Mouse (Mus musculus) forebrain, embryonic 12.5 days (tissue): ENCODE data around the gene Ncdn. TPM values are rescaled to one million over a fixed set of nuclear protein-coding genes. Genes with fewer than 3 reads are reported as not detected.

Experiments used
- ATAC-seq: fragments of 200-750 bp; cut with Nextera tagmentation; 2 replicates; pipeline ENCODE4 v1.8.0; 2017; ENCODE audit warnings: moderate TSS enrichment; ENCODE audit not compliant: low FRiP score
- H3K27ac ChIP-seq: fragments of 300-500 bp; sonication (generic); 2 replicates; pipeline ENCODE4 v1.5.1; 2016; ENCODE audit warnings: mild to moderate bottlenecking
- H3K27me3 ChIP-seq: fragments of 300-500 bp; sonication (generic); 2 replicates; pipeline ENCODE4 v1.6.1; 2016; ENCODE audit warnings: mild to moderate bottlenecking
- H3K36me3 ChIP-seq: fragments of 300-500 bp; sonication (generic); replicated peaks from 2 replicates; pipeline ENCODE4 v1.6.1; 2016; ENCODE audit warnings: mild to moderate bottlenecking
- H3K4me1 ChIP-seq: fragments of 300-500 bp; sonication (generic); 2 replicates; pipeline ENCODE4 v1.6.1; 2016
- H3K4me2 ChIP-seq: fragments of 300-500 bp; sonication (generic); 2 replicates; pipeline ENCODE4 v1.6.1; 2016; ENCODE audit warnings: mild to moderate bottlenecking, moderate library complexity
- H3K4me3 ChIP-seq: fragments of 300-500 bp; sonication (generic); replicated peaks from 2 replicates; pipeline ENCODE4 v1.5.1; 2016; ENCODE audit warnings: mild to moderate bottlenecking
- H3K9ac ChIP-seq: fragments of 300-500 bp; sonication (generic); 2 replicates; pipeline ENCODE4 v1.6.1; 2016; ENCODE audit warnings: mild to moderate bottlenecking
- H3K9me3 ChIP-seq: fragments of 300-500 bp; sonication (generic); 2 replicates; pipeline ENCODE4 v1.6.1; 2016
- WGBS: fragments of 180-500 bp; shearing (Covaris S2); methylation state at CpG from one replicate; pipeline ENCODE4 v1.1.7; 2016; 5-methylcytosine and 5-hydroxymethylcytosine counted together
- polyA plus RNA-seq: library from polyadenylated mRNA; unstranded; fragments of >200 nt; fragmentation: Nextera tagmentation; extraction: Ambion mirVana; gene quantifications from 2 replicates; pipeline ENCODE4 v1.2.1, GENCODE M21; 2016

The Ncdn gene
- polyA plus RNA-seq, 1 experiment from 2014 or later: 46.4 TPM

DNA sequence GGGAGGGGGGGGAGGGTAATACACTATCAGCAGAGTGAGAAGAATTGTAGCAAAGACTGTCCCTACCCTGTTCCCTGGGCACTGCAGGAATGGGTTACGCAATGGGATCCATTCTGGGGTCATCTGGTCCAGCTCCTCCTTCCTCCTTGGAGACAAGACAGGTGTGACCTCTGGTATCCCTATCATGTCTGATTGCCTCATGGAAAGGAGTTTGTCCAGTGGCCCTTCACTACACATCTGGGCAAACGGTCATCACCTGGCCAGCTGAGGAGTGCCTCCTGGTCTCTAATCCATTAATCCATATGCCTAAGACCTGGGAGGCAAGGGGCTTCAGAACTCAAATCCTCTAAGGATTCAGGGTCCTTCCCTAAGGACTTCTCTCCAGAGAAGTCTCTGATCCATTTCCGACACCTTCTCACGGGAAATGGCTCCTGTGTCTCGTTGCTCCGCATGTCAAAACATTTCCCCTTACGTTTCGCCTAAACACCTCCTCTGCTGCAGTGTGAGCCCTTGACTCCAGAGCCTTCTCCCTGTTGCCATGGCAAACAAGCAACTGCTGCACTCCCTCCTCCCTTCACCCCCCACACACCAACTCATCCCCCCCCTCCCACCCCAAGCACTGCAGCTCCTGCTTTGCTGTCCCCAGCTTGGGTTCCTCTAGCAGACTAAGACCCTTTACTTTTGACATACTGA lies 2.2 kb downstream of the Ncdn start:
- H3K9ac ChIP-seq: peak overlapping the region; percentile 91; the same call in 1 of the 2 replicates
- H3K4me1 ChIP-seq: peaks cover 54% of the 10 kb centered on the region
- peak overlapping the region; percentile 99 for H3K4me2 ChIP-seq

DNA sequence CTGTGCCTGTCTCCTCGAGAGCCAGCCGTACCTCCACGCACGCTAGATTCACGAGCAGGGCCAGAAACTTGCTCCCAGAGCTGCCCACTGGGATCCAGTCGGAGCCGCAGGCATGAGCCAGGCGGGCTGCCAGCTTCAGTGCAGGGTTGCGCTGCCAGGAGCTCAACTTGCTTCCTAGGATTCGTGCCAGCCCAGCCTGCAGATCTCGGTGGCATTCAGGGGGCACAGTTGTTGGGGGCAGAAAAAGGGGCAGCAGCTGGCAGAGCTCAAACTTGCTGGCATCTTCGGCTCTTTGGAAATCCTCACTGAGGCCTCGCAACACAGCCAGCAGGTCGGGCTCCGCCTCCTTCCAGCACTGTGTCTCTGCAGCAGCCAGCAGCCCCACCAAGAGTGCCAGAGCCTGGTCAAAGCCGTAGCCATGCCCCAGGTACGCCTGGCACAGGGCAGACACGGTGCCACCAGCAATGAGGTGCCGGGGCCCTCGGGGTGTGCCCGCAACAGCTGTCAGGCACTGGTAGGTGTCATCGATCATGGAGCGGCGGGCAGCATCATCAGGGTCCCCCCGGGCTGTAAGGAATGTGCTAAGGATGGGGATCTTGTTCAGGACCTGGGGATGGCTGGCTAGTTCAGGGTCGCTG lies 3.1 kb downstream of the Ncdn start:
- peak overlapping the region; percentile 3; the same call in 1 of the 2 replicates for H3K4me2 ChIP-seq
- ATAC-seq: no peak
- H3K9ac ChIP-seq: no peak overlapping the region
- WGBS: 88% methylated on average over 26 of the region's 26 CpGs
- peaks cover 60% of the 10 kb centered on the region for H3K4me1 ChIP-seq
- H3K9me3 ChIP-seq: no peaks in the 10 kb centered on the region
- no peaks in the 10 kb centered on the region for H3K27me3 ChIP-seq
- peaks cover 46% of the 10 kb centered on the region for H3K36me3 ChIP-seq
- H3K27ac ChIP-seq: no peak overlapping the region
- H3K4me3 ChIP-seq: no peak overlapping the region

More for the DNA sequence above, 2.2 kb downstream of the Ncdn start:
- Histone ChIP-seq H3K9me3 (no peaks in the 10 kb centered on the region), H3K4me3 (peak overlapping the region; percentile 76; the same call in 1 of the 2 replicates), H3K27me3 (no peaks in the 10 kb centered on the region), H3K27ac (no peak overlapping the region), H3K36me3 (peaks cover 39% of the 10 kb centered on the region)
- no peak for ATAC-seq
- 75% methylated on average over 8 of the region's 8 CpGs for WGBS

DNA sequence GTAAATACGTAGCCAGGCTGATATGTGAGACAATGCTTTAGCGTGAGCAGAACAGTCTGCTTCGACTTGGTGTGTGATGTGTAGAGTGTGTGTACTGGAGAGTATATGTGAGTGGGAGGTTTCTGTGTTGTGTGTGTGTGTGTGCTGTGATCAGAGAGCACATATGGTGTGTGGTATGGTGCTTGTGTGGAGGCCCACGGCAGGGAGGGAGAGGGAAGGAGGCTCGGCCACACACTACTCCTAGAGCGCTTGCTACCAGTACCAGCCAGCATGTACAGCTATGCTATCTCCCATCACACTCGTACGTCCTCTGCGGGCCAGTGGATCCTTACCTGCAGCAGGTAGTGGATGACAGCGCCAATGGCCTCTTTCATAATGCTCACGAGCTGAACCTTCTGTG lies 3.7 kb downstream of the Ncdn start:
- no peak for ATAC-seq
- Histone ChIP-seq H3K27me3 (peaks cover 3% of the 10 kb centered on the region), H3K36me3 (peaks cover 52% of the 10 kb centered on the region), H3K9me3 (no peaks in the 10 kb centered on the region), H3K4me1 (peaks cover 55% of the 10 kb centered on the region), H3K27ac (no peak overlapping the region), H3K9ac (no peak overlapping the region), H3K4me2 (0 out of 2 replicates have a peak overlapping the region, but pooled peaks have one; percentile 19), H3K4me3 (no peak overlapping the region)
- WGBS: 88% methylated on average over 11 of the region's 11 CpGs

DNA sequence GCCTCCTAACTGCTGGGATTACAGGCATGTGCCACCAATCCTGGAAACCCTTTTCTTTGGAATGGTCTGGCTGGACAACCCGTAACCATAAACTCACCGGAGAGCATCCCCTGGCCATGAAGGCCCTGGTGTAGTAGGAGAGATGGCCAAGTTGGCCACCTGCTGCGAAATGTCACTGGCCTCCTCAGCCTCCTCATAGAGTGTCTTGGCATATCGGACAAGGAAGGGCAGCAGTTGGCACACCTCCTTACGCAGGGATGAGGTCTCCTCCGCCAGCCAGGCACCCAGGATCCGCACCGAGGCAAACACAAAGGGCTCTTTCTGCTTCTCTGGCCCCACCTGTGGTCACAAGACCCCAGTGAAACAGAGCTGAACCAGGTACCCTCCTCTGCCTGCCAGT lies 4.9 kb downstream of the Ncdn start:
- Histone ChIP-seq H3K4me2 (no peak overlapping the region), H3K9me3 (no peaks in the 10 kb centered on the region), H3K9ac (no peak overlapping the region), H3K4me3 (no peak overlapping the region), H3K36me3 (peaks cover 58% of the 10 kb centered on the region), H3K27ac (no peak overlapping the region), H3K27me3 (peaks cover 14% of the 10 kb centered on the region), H3K4me1 (peaks cover 60% of the 10 kb centered on the region)
- no peak for ATAC-seq
- WGBS: 96% methylated on average over 8 of the region's 8 CpGs

DNA sequence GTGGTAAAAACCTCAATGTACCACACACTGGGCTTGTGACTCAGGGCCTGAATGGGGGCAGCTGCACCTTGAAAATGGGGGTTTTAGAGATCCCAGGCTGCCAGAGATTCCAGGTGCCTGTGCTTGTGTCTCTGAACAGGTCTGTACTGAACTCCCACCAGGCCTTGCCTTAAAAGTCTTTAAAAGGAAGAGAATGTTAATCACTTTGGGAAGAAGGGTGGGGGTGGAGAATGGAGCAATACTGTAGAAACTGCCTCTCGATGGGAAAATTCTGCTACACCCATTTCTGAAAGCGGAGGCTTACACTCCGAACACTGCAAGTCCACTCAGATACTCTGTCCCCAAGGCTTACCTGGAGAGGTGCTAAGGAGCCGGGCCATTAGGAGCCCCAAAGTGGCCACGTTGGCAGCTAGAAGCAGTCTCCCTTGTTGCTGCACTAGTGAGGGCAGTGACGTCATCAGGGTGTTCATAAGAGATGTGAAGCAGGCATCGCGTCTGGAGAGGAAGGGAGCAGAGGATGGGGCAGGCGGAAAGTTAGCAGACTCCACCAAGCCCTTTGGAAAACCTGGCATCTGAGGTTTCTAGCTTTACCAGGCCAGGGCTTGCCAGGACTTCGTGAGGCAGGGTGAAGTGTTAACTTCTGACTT lies 6.9 kb downstream of the Ncdn start:
- no peak for ATAC-seq
- 85% methylated on average over 10 of the region's 10 CpGs for WGBS
- H3K36me3 ChIP-seq: peaks cover 58% of the 10 kb centered on the region
- no peak overlapping the region for H3K27ac ChIP-seq
- H3K4me2 ChIP-seq: no peak overlapping the region
- no peak overlapping the region for H3K4me3 ChIP-seq
- H3K27me3 ChIP-seq: peaks cover 33% of the 10 kb centered on the region
- H3K4me1 ChIP-seq: peaks cover 50% of the 10 kb centered on the region
- no peak overlapping the region for H3K9ac ChIP-seq
- no peaks in the 10 kb centered on the region for H3K9me3 ChIP-seq

DNA sequence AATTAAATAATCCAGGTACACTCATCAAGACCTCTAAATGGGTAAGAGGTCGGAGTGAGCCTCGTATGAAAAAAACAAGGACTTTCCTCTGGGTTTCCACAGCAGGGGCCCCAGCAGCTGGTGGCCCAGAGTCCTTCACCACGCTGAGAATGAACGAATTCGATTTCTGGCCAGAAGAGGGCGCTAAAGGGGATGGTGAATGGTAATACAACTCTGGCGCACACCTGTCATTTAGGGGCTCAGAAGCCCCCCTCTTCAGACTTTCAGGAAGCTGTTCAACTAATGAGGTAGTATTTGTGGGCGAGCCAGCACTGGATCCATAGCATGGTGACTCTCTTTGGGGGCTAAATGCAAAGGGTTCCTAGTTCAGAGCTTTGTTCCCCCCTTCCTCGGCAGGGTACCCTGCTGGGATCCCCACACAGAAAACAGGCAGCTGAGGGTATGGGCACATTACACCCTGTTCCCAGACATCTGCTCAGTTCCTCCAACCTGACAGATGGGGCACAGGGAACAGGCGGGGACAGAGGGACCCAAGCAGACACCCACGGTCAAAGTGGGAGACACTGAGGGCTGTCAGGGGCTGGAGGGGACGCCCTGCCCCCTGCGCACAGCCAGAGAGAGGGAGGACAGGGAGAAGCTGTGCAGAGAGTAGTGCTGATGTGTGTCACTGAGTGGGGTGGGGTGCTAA lies 7.6 kb downstream of the Ncdn start:
- no peak overlapping the region for H3K9ac ChIP-seq
- WGBS: 37% methylated on average over 13 of the region's 13 CpGs
- peaks cover 33% of the 10 kb centered on the region for H3K27me3 ChIP-seq
- peaks cover 58% of the 10 kb centered on the region for H3K36me3 ChIP-seq
- no peak overlapping the region for H3K4me2 ChIP-seq
- peak; percentile 16; the same call in 1 of the 2 replicates for ATAC-seq
- H3K4me1 ChIP-seq: peaks cover 43% of the 10 kb centered on the region
- H3K4me3 ChIP-seq: no peak overlapping the region
- H3K9me3 ChIP-seq: no peaks in the 10 kb centered on the region
- H3K27ac ChIP-seq: no peak overlapping the region

DNA sequence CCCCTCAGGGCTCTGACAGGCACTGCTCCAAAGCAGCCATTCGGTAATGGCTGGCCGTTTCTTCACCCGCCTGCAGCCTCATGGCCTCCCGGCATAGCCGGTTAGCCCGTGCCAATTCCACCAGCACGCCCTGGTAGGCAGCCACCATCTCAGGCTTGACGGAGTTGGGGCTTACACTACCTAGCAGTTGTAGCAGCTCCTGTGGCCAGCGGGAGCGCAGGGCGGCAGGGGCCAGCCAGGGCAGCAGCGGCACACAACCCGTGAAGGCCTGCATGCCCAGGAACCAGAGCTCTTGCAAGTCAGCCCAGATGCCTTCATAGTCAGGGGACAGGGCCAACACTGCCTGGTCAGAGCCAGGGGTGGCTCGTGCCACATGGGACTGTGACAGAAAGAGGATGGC lies 8.4 kb downstream of the Ncdn start:
- Histone ChIP-seq H3K36me3 (peaks cover 51% of the 10 kb centered on the region), H3K9ac (no peak overlapping the region), H3K27me3 (peaks cover 39% of the 10 kb centered on the region), H3K4me3 (no peak overlapping the region), H3K27ac (no peak overlapping the region), H3K4me1 (peaks cover 42% of the 10 kb centered on the region), H3K4me2 (no peak overlapping the region), H3K9me3 (no peaks in the 10 kb centered on the region)
- no peak for ATAC-seq
- 90% methylated on average over 14 of the region's 14 CpGs for WGBS

DNA sequence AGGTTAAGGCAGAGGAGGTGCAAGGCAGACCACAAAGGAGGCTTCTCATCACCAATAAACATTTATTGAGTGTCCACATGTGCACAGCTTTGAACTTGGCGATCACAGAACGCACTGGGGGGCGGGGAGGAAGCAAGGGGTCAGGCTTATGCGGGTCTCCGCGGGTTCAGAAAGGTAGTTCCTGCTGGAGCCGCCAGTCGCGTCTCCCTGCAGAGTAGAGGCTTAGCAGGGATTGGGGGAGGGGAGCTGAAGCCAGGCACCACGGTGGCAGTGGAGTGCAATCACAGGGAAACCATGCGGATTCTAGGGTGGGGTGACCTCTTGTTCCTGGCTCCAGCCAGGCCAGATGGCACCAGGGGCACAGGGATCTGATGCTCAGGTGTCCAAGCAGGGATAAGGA lies 9.5 kb downstream of the Ncdn start:
- Histone ChIP-seq H3K9me3 (no peaks in the 10 kb centered on the region), H3K27ac (no peak overlapping the region), H3K27me3 (peaks cover 51% of the 10 kb centered on the region), H3K4me2 (no peak overlapping the region), H3K36me3 (peaks cover 41% of the 10 kb centered on the region), H3K9ac (no peak overlapping the region), H3K4me1 (peaks cover 32% of the 10 kb centered on the region), H3K4me3 (no peak overlapping the region)
- 7% methylated on average over 11 of the region's 11 CpGs for WGBS
- ATAC-seq: no peak

DNA sequence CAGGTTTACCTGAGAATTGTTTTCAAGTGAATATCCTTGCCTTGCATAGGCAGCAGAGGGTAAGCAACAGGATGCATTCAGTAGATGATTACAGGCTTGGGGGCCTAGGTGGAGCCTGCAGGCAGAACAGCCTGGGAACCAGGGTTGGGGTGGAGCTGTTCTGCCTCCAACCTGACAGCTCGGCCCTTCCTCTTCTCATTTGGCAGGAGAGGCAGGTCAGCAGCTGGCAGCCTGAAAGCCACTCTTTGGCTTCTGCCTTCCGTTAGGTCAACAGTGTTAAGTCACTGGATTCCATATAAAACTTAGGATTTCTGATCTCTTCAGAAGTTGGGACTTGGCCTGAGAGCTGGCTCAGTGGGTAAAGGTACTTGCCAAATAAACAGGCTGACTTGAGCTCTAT lies 10.3 kb downstream of the Ncdn start:
- H3K9ac ChIP-seq: no peak overlapping the region
- H3K36me3 ChIP-seq: peaks cover 33% of the 10 kb centered on the region
- no peak for ATAC-seq
- H3K27me3 ChIP-seq: peaks cover 58% of the 10 kb centered on the region
- H3K4me2 ChIP-seq: no peak overlapping the region
- no peak overlapping the region for H3K27ac ChIP-seq
- H3K4me1 ChIP-seq: peaks cover 29% of the 10 kb centered on the region
- no peaks in the 10 kb centered on the region for H3K9me3 ChIP-seq
- WGBS: 68% methylated on average over 2 of the region's 2 CpGs
- H3K4me3 ChIP-seq: no peak overlapping the region

DNA sequence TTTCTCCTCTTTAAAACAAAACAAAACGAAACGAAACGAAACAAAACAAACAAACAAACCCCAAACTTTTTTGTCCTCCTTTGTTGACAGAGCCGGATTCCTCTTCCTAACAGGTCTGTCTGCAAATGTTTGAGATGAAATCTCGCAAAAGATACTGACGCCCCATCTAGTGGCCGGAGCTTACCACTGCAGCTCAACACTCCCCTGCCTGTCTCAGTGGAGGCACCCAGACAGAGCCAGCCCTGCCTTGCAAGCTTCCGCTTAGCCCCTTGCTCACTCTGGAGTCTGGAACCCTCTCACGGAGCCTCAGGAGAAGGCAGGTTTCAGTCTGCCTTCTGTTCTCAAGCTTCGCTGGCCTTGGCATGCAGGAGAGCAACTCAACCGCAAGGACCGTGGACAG lies 11.8 kb downstream of the Ncdn start:
- H3K36me3 ChIP-seq: peaks cover 24% of the 10 kb centered on the region
- H3K4me2 ChIP-seq: no peak overlapping the region
- no peaks in the 10 kb centered on the region for H3K9me3 ChIP-seq
- no peak overlapping the region for H3K9ac ChIP-seq
- H3K27me3 ChIP-seq: peaks cover 73% of the 10 kb centered on the region
- 4% methylated on average over 12 of the region's 12 CpGs for WGBS
- ATAC-seq: peak; percentile 63
- peaks cover 29% of the 10 kb centered on the region for H3K4me1 ChIP-seq
- H3K27ac ChIP-seq: no peak overlapping the region
- H3K4me3 ChIP-seq: no peak overlapping the region

DNA sequence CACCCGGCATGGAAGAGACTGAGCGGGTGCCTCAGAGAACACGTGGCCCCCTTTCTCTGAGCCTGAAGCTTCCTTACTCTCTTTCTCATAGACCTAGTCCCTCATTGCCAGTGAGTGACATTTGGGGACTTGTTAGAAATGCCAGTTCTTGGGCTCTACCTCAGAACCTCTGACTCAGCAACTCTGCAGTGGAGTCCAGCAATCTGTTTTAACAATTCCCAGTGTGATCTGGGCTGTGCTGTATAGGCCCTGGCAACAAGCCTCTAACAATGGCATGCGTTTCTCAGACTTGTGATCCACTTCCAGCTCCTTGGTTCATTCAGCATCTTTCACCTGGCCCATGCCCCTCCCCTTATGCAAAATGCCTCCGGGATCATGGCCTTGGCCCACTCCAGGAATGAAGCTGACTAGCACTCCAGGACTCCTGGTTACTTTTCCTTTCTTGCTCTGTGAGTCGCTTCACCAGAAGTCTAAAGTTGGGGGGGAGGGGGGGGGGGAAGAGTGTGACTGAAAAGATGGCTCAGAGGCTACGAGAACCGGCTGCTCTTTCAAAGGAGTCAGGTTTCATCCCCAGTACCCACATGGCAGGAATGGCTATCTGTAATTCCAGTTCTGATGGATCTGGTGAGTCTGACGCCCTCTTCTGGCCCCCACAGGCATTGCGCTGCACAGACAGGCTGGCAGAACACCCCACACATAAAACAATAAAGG lies 13.1 kb downstream of the Ncdn start:
- H3K4me2 ChIP-seq: no peak overlapping the region
- peaks cover 11% of the 10 kb centered on the region for H3K36me3 ChIP-seq
- 17% methylated on average over 10 of the region's 10 CpGs for WGBS
- no peak overlapping the region for H3K9ac ChIP-seq
- no peaks in the 10 kb centered on the region for H3K9me3 ChIP-seq
- no peak for ATAC-seq
- peaks cover 34% of the 10 kb centered on the region for H3K4me1 ChIP-seq
- H3K27me3 ChIP-seq: peaks cover 87% of the 10 kb centered on the region
- no peak overlapping the region for H3K27ac ChIP-seq
- H3K4me3 ChIP-seq: no peak overlapping the region
